Mouse (Mus musculus): ENCODE measurements around the gene Pbsn. TPM values are rescaled to one million over a fixed set of nuclear protein-coding genes. Genes with fewer than 3 reads are reported as not detected.
A peak's percentile ranks its signal among the peaks of the same experiment; 100 is the strongest.
"Not testable (repeated sequence)": the region's sequence is repeated elsewhere in the genome, so short reads cannot be mapped to it uniquely, and the experiment has no call there.

Gene Pbsn
- polyA plus RNA-seq (2015; fragmentation: Nextera tagmentation; extraction: Ambion mirVana): not detected in 2 replicates

GRCm38 (mm10) chrX:77853523-77853922, at the start of gene Pbsn:
TSS of gene Pbsn (minus strand) at chrX:77853623.
- H3K9me3 ChIP-seq: no peaks in the 10 kb centered on the region

GRCm38 (mm10) chrX:77880033-77880432, 26.6 kb upstream of the Pbsn start:
- not testable (repeated sequence) for H3K9me3 ChIP-seq; ATAC-seq (ENCODE audit: low read depth); H3K27me3 ChIP-seq; H3K4me2 ChIP-seq; H3K4me1 ChIP-seq (replicated peaks); H3K4me3 ChIP-seq; H3K27ac ChIP-seq (replicated peaks); H3K9ac ChIP-seq; H3K36me3 ChIP-seq
- 46% methylated on average over 2 of the region's 4 CpGs for WGBS

More at GRCm38 (mm10) chrX:77853523-77853922, at the start of gene Pbsn:
- Histone ChIP-seq H3K4me3 (no peak within 1 kb of the TSS), H3K27ac (replicated peaks) (no peak within 1 kb of the TSS), H3K36me3 (no peaks in the 10 kb centered on the region), H3K9ac (no peak within 1 kb of the TSS), H3K4me1 (replicated peaks) (no peaks in the 10 kb centered on the region), H3K4me2 (no peak within 1 kb of the TSS), H3K27me3 (no peaks in the 10 kb centered on the region)
- no peak for ATAC-seq (ENCODE audit: low read depth)
- WGBS: 77% methylated on average over 1 of the region's 1 CpGs

- H3K4me1 ChIP-seq (replicated peaks); H3K9ac ChIP-seq; H3K27me3 ChIP-seq; ATAC-seq (ENCODE audit: low read depth); H3K36me3 ChIP-seq; H3K4me2 ChIP-seq; H3K9me3 ChIP-seq; H3K27ac ChIP-seq (replicated peaks); H3K4me3 ChIP-seq: not testable (repeated sequence)
- WGBS: 77% methylated on average over 2 of the region's 2 CpGs
Measured at GRCm38 (mm10) chrX:77864458-77864857, 11.0 kb upstream of the Pbsn start, which contains the start of gene Gm14744. TSS of gene Gm14744 (plus strand) at chrX:77864758.

GRCm38 (mm10) chrX:77812031-77812430, 41.4 kb downstream of the Pbsn start:
- H3K9ac ChIP-seq: no peak overlapping the region
- no peak overlapping the region for H3K4me3 ChIP-seq
- H3K36me3 ChIP-seq: no peaks in the 10 kb centered on the region
- H3K27ac ChIP-seq (replicated peaks): no peak overlapping the region
- no peaks in the 10 kb centered on the region for H3K4me1 ChIP-seq (replicated peaks)
- H3K27me3 ChIP-seq: no peaks in the 10 kb centered on the region
- ATAC-seq (ENCODE audit: low read depth): no peak
- H3K9me3 ChIP-seq: no peaks in the 10 kb centered on the region
- WGBS: 64% methylated on average over 6 of the region's 6 CpGs
- no peak overlapping the region for H3K4me2 ChIP-seq

GRCm38 (mm10) chrX:77810608-77811206, 42.7 kb downstream of the Pbsn start:
- Histone ChIP-seq H3K4me1 (replicated peaks) (no peaks in the 10 kb centered on the region), H3K27ac (replicated peaks) (peak overlapping the region; percentile 68), H3K36me3 (no peaks in the 10 kb centered on the region), H3K27me3 (no peaks in the 10 kb centered on the region), H3K9me3 (no peaks in the 10 kb centered on the region), H3K4me2 (peak overlapping the region; percentile 45), H3K4me3 (peak overlapping the region; percentile 40), H3K9ac (peak overlapping the region; percentile 41; the same call in 1 of the 2 replicates)
- 18% methylated on average over 17 of the region's 17 CpGs for WGBS
- peak; percentile 92 for ATAC-seq (ENCODE audit: low read depth)

GRCm38 (mm10) chrX:77808602-77809001, 44.8 kb downstream of the Pbsn start:
- Histone ChIP-seq H3K4me1 (replicated peaks) (no peaks in the 10 kb centered on the region), H3K36me3 (no peaks in the 10 kb centered on the region), H3K4me3 (no peak overlapping the region), H3K27ac (replicated peaks) (no peak overlapping the region), H3K4me2 (no peak overlapping the region), H3K27me3 (no peaks in the 10 kb centered on the region), H3K9ac (no peak overlapping the region), H3K9me3 (no peaks in the 10 kb centered on the region)
- no peak for ATAC-seq (ENCODE audit: low read depth)
- WGBS: 22% methylated on average over 2 of the region's 2 CpGs

GRCm38 (mm10) chrX:77802293-77802692, 51.1 kb downstream of the Pbsn start:
- no peak overlapping the region for H3K9ac ChIP-seq
- H3K4me3 ChIP-seq: no peak overlapping the region
- no peak for ATAC-seq (ENCODE audit: low read depth)
- H3K27ac ChIP-seq (replicated peaks): no peak overlapping the region
- H3K4me2 ChIP-seq: no peak overlapping the region
- H3K36me3 ChIP-seq: no peaks in the 10 kb centered on the region
- no peaks in the 10 kb centered on the region for H3K4me1 ChIP-seq (replicated peaks)
- H3K9me3 ChIP-seq: no peaks in the 10 kb centered on the region
- no peaks in the 10 kb centered on the region for H3K27me3 ChIP-seq
- WGBS: 70% methylated on average over 2 of the region's 2 CpGs

- H3K9me3 ChIP-seq: no peaks in the 10 kb centered on the region
- no peaks in the 10 kb centered on the region for H3K27me3 ChIP-seq
- H3K4me2 ChIP-seq: no peak overlapping the region
- no peak overlapping the region for H3K27ac ChIP-seq (replicated peaks)
- WGBS: 70% methylated on average over 1 of the region's 1 CpGs
- H3K4me1 ChIP-seq (replicated peaks): no peaks in the 10 kb centered on the region
- no peak overlapping the region for H3K9ac ChIP-seq
- no peak overlapping the region for H3K4me3 ChIP-seq
- no peaks in the 10 kb centered on the region for H3K36me3 ChIP-seq
- ATAC-seq (ENCODE audit: low read depth): no peak
Measured at GRCm38 (mm10) chrX:77801543-77801942, 51.9 kb downstream of the Pbsn start.

GRCm38 (mm10) chrX:77799554-77799953, 53.9 kb downstream of the Pbsn start:
- 83% methylated on average over 3 of the region's 3 CpGs for WGBS
- no peak for ATAC-seq (ENCODE audit: low read depth)

GRCm38 (mm10) chrX:77797801-77798200, 55.6 kb downstream of the Pbsn start:
- Histone ChIP-seq H3K4me3 (no peak overlapping the region), H3K4me2 (no peak overlapping the region), H3K9ac (no peak overlapping the region), H3K27ac (replicated peaks) (no peak overlapping the region), H3K9me3 (no peaks in the 10 kb centered on the region), H3K27me3 (no peaks in the 10 kb centered on the region), H3K4me1 (replicated peaks) (peaks cover 19% of the 10 kb centered on the region), H3K36me3 (no peaks in the 10 kb centered on the region)
- no peak for ATAC-seq (ENCODE audit: low read depth)

More at GRCm38 (mm10) chrX:77799554-77799953, 53.9 kb downstream of the Pbsn start:
- Histone ChIP-seq H3K9me3 (no peaks in the 10 kb centered on the region), H3K4me2 (no peak overlapping the region), H3K27me3 (no peaks in the 10 kb centered on the region), H3K4me3 (no peak overlapping the region), H3K4me1 (replicated peaks) (peaks cover 3% of the 10 kb centered on the region), H3K27ac (replicated peaks) (no peak overlapping the region), H3K9ac (no peak overlapping the region), H3K36me3 (no peaks in the 10 kb centered on the region)

- no peak overlapping the region for H3K27ac ChIP-seq (replicated peaks)
Measured at GRCm38 (mm10) chrX:77796916-77797315, 56.5 kb downstream of the Pbsn start.

GRCm38 (mm10) chrX:77796238-77796835, 57.1 kb downstream of the Pbsn start, which contains the start of gene Prkx:
TSS of gene Prkx (minus strand) at chrX:77796278.
- peak within 1 kb of the TSS; percentile 76 for H3K27ac ChIP-seq (replicated peaks)
- peak; percentile 88 for ATAC-seq (ENCODE audit: low read depth)
- no peaks in the 10 kb centered on the region for H3K9me3 ChIP-seq
- no peaks in the 10 kb centered on the region for H3K27me3 ChIP-seq
- peak within 1 kb of the TSS; percentile 58 for H3K4me2 ChIP-seq
- peak within 1 kb of the TSS; percentile 66 for H3K4me3 ChIP-seq
- peaks cover 22% of the 10 kb centered on the region for H3K4me1 ChIP-seq (replicated peaks)
- 33% methylated on average over 19 of the region's 19 CpGs for WGBS
- no peaks in the 10 kb centered on the region for H3K36me3 ChIP-seq
- H3K9ac ChIP-seq: peak within 1 kb of the TSS; percentile 78

More at GRCm38 (mm10) chrX:77796916-77797315, 56.5 kb downstream of the Pbsn start:
- no peaks in the 10 kb centered on the region for H3K36me3 ChIP-seq
- peak overlapping the region; percentile 58 for H3K4me2 ChIP-seq
- peaks cover 22% of the 10 kb centered on the region for H3K4me1 ChIP-seq (replicated peaks)
- no peaks in the 10 kb centered on the region for H3K9me3 ChIP-seq
- no peak for ATAC-seq (ENCODE audit: low read depth)
- WGBS: 78% methylated on average over 1 of the region's 1 CpGs
- H3K4me3 ChIP-seq: peak overlapping the region; percentile 66; the same call in 1 of the 2 replicates
- H3K9ac ChIP-seq: no peak overlapping the region
- H3K27me3 ChIP-seq: no peaks in the 10 kb centered on the region

Measured in neural tube, embryonic 13.5 days (tissue).